Mouse (Mus musculus): Measurements from ENCODE around the gene Dip2c.

Dip2c gene

DNA sequence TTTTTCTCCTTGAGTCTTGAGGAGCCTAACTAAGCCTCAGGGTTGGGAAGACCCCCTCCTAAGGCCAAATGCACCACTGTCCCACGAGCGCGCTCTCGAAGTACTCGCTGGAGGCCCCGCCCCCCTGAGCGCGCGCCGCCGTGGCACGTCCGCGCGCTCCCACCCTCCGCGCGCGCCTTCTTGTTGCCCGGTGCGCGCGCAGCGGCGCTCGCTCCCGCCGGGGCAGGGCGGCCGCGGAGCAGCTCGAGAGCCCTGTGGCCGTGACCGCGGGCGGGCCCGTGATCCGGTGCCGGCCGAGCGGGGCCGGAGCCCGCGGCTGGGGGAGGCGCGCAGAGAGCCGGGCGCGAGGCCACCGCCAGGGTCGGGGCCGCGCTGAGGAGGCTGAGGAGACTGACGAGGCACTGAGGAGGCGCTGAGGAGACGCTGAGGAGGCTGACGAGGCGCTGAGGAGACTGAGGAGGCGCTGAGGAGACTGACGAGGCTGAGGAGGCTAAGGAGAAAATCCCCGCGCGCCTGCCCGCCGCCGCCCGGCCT, at the start of gene Dip2c:
TSS of gene Dip2c (plus strand) at position 207 of the 534 bp plus-strand sequence.
- peak; percentile 66 to 85 for DNase-seq (ENCODE audit: low spot score in 2 of 2)

DNA sequence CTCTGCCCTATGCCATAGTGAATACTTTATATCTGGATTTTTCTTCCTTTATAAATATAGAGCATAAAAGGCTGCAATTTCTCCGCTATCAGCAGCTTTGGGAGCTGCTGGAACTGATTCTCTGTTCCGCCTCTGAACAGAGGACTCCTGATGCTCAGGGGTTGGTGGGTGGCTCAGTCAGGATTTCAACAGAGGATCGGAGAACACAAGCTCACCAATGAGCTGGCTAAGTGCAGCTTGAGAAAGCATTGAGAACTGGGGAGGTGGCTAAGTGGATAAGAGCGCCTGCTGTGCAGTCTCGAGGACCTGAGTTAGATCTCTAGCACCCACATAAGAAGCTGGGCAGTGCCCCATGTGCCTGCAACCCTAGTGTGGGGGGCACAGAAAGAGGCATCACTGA, 49.2 kb upstream of the Dip2c start:
- no peak for DNase-seq (ENCODE audit: low spot score in 2 of 2)

GRCm38 (mm10) chr13:9237495-9237894, 38.8 kb upstream of the Dip2c start:
- no peak for DNase-seq (ENCODE audit: low spot score in 2 of 2)

GRCm38 (mm10) chr13:9239127-9239526, 37.2 kb upstream of the Dip2c start:
- no peak for DNase-seq (ENCODE audit: low spot score in 2 of 2)

DNA sequence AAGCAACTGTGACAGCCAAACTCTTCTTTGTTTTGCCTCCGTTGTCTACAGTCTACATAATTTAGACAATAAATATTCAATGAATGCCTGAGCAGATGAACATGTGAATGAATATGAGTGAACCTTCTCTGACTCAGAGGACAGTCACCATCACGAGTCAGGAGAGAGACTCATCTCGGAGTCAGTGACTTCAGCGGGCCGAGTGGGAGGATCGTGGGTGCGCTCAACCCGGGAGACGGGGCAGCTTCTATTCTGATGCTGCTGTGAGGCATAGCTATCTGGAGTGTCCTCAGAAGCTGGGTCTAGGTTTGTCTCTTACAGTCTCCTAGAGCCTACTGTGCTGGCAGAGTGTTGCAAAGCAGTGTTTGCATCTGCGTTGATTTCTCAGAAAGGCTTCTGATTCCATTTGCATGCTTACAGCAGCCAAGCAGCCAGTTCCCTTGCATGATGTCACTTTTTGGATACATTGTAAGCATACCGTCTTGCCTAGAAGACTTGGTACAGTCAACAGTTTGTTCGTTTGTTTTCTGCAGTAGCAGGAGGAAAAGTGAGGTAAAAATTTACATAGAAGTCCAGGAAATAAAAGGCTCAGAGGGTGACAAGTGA, 36.6 kb upstream of the Dip2c start:
- DNase-seq (ENCODE audit: low spot score in 2 of 2) = no peak

DNA sequence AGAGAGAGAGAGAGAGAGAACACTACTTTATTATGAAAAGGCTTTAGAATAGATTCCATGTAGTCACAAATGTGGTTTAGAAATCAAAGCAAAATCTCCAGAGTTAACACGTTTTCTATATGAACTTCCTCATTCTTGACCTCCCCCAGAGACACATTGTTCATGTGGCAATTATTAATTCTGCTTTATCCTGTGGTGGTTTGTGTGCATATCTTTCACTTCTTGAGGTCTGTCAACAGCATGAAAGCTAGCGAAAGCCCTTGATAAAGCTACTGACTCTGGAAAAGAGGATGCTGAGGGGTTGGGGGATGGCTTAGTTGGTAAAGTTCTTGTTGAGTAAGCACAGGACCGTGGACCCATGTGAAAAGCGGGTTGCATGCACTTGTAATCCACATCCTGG, 14.6 kb upstream of the Dip2c start:
- no peak for DNase-seq (ENCODE audit: low spot score in 2 of 2)

DNA sequence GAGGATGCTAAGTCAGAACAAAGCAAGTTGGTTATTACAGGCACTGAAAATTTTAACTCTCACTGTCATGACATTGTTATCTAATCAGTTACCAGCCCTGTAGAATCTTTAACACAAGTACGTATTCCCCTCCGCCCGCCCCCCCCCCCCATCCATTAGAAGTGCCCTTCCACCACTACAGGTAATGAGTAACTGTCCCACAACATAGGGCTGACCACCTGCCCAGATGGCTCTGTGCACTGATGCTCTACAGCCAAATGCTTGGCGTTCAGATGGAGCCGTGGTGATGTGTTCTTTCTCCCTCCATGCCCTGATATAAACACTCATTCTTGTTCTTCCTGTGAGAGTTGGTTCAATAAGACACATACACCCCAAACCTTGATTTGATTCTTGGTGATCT, 10.8 kb upstream of the Dip2c start:
- DNase-seq (ENCODE audit: low spot score in 2 of 2) = no peak

- DNase-seq (ENCODE audit: low spot score in 2 of 2) = peak; percentile 28 to 74
Observed at GRCm38 (mm10) chr13:9276856-9277620, 710 bp downstream of the Dip2c start.

- peak in 1 of 2 experiments; percentile 46 for DNase-seq (ENCODE audit: low spot score in 2 of 2)
Observed at GRCm38 (mm10) chr13:9277621-9277960, 1.3 kb downstream of the Dip2c start.

DNA sequence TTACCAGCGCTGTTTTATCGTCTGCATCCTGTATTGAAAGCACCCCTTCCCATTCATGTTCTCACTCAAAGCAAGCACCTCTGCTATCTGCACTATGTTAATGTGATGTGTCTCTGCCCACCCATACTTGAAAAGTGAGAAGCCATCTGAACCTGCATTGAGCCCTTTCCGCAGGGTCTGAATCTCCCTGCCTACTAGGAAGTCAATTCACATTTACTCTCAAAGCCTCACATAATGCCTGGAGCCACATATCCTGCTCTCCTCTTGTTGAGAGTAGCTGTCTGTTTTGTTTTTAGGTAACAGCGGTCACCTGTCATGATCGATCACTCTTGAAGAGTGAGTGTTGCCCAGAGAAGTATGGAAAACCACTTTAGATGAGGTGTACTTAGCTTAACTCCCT, 2.3 kb downstream of the Dip2c start:
- peak in 1 of 2 experiments; percentile 11 for DNase-seq (ENCODE audit: low spot score in 2 of 2)

GRCm38 (mm10) chr13:9283050-9283449, 6.7 kb downstream of the Dip2c start:
- DNase-seq (ENCODE audit: low spot score in 2 of 2) = no peak

DNA sequence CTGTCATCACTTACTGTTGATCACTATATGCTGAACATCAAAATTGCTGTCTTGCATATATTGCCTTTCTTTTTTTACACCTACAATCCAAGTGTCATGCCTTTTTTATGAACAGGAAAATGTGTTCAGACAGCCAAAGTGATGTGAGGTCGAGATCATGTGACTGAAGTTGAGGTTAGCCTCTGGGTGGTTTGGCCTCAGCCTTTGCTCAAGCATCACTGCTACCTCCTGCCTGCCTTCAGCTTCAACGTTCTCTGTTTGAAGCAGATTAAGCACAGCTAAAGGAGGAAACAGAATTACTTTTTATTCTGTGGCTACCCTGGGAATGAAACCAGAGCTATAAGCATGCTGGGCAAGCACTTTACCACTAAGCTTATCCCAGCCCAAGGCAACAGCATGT, 13.6 kb downstream of the Dip2c start:
- DNase-seq (ENCODE audit: low spot score in 2 of 2) = no peak

DNA sequence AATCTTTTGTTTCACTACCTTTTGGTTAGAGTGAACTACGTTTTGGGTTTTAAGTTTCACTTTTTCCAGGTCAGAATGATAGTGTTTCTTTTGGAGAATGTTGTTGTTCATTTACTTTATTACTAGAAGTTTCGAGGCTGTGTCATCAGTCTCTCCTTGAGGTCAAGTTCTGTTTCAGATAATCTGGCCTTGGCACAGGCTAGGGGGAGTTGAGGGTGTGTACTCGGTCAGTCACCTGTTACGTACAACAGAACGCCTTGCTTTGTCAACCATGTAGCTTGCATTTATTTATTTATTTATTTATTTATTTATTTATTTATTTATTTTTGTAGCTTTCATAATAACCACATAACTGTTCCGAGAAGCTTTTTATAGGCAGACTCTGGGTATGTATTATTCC, 20.0 kb downstream of the Dip2c start:
- no peak for DNase-seq (ENCODE audit: low spot score in 2 of 2)

DNA sequence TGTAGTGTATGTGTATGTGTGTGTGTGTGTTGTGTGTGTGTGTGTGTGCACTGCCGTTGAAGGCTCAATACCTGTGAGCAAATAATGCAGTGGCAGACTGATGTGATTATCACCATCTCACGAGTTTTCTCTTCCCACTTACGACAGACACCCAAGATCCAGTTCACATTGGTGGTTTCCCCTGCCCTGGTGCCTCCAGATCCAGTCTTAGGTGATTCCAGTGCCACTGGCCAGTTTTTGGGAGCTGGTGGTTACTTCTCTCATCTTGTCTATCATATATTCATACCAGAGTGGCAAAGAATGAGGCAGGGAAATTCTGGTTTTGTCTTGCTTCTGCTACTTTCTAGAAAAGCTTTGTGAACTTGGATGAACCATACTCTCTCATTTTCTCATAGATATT, 20.9 kb downstream of the Dip2c start:
- DNase-seq (ENCODE audit: low spot score in 2 of 2) = no peak

DNA sequence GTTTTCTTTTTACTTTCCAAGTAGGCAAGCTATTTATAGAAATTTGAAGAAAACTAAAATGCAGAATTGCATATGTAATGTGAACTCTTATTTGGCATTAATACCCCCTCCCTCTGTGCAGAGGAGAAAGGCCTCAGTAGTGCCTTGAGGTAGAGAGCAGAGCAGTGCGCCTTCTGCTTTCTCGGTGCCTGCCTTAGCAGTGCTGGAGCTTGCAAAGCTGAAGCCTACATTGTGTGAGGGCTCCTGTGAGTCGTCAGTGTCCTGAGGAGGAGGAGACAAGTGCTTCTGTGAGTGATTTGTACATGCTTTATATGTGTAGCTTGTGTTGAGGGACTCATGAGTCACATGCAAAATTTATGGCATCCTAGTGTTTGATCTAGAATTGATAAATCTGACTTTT, 21.4 kb downstream of the Dip2c start:
- DNase-seq (ENCODE audit: low spot score in 2 of 2) = no peak

DNA sequence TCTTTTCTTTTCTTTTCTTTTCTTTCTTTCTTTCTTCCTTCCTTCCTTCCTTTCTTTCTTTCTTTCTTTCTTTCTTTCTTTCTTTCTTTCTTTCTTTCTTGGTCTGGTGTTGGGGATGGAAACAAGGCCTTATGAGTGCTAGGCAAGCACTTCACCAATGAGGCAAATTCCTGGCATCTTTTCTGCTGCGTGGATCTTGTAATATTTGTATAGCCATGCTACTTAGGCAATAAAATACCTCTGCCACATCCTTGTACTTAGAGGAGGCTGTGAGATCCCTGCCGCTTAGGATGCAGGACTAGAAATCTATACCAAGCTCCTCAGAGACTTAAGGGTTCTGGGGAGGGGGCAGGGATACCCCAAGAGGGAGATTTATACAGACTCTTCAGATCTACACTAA, 23.3 kb downstream of the Dip2c start:
- DNase-seq (ENCODE audit: low spot score in 2 of 2) = no peak

GRCm38 (mm10) chr13:9308863-9309262, 32.5 kb downstream of the Dip2c start:
- DNase-seq (ENCODE audit: low spot score in 2 of 2) = no peak

DNA sequence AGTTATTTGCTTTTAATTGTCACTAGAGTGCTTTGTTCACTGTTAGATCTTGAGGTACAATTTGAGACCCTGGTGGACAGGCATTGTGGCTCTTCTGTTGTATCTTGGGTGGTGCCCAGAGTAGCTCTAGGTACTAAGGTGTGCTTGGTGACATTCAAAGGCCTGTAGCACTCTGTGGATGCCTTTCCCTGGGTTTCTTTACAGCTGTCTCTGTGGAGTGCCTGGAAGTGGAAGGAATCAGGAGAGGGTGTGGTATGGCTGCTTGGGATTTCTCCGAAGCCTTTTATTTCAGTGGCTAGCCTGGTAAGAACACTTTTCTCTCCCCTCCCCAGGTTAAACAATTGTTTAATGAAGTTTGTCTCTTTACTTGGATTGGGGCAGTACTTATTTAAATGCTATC, 34.5 kb downstream of the Dip2c start:
- DNase-seq (ENCODE audit: low spot score in 2 of 2) = no peak

DNA sequence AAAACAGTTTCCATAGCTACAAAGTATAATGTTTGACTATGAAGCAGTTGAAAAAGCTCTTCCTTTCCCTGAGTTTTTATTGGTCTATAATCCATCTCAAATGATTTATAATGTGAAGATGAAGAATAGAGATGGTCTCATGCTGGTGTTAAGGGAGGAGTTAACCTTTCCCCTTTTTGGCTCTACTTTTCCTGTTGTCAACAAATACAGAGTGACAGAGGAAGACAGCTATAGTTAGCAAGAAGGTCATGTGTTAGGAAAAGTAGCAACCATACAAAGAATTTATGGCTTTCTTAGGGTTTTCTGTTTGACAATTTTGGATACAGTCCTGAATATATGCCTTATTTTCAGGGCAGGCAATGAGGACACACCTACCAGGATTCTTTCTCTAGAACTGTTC, 36.6 kb downstream of the Dip2c start:
- DNase-seq (ENCODE audit: low spot score in 2 of 2) = no peak

- no peak for DNase-seq (ENCODE audit: low spot score in 2 of 2)
Observed at GRCm38 (mm10) chr13:9314099-9314712, 37.9 kb downstream of the Dip2c start.

DNA sequence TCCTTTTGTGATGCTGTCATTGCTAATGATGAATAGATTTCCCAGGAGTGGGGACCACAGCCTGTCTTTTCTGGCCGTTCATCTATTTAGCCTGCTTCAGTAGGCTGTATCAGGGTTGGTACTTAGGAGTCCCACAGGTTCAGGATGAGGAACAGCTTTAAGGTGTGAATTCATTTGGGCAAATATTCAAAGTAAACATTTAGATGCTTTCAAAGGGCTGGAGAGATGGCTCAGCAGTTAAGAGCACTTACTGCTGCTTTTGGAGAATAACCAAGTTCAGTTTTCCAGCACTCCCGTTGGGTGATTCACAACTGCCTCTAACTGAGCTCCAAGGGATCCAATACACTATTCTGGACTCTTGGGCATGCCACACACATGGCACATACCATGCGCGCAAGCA, 38.4 kb downstream of the Dip2c start:
- DNase-seq (ENCODE audit: low spot score in 2 of 2) = no peak

DNA sequence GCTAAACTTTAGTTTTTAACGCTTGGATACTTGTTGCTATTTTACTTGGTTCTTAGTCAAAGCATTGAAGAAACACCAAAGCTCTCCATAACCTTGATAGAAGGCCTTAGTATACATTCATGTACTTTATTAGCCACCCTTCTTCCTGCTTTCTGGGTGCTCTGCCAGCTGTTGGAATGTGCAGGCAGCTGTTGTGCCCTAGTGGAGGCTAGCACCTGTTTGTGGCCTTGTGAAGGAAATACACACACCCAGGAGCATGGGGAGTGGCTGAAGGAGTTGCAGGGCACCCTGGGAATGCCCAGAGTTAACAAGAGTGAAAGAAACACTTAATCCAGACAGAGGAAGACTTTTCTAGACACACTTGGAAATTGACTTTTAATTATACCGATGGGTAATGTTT, 43.4 kb downstream of the Dip2c start:
- DNase-seq (ENCODE audit: low spot score in 2 of 2) = no peak

DNA sequence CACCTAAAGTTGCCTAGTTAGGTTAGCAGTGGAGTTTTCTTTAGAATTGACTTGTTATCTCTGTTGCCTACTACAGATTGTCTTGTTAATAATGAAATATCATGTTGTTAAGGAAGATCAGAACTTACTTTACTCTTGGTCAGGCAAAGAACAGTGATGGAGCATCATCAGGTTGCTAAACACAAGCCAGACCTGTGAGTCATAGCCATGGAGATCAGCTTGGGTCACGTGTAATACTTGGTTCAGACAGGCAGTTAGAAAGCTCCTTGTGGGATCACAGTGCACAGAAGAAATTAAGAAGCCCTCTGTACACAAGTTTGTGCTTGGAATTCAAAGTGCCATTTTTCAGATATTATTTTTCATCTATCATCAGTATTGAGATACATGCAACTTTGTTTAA, 48.9 kb downstream of the Dip2c start:
- DNase-seq (ENCODE audit: low spot score in 2 of 2) = no peak
